Mouse (Mus musculus): Measurements from ENCODE around the gene Gm20388. TPM values are rescaled to one million over a fixed set of nuclear protein-coding genes. Genes with fewer than 3 reads are reported as not detected.

The Gm20388 gene
- polyA plus RNA-seq, 1 experiment from 2014 or later, result not detected

GRCm38 (mm10) chr8:120755306-120756297, 845.0 kb downstream of the Gm20388 start:
- Histone ChIP-seq H3K27me3 (no peaks in the 10 kb centered on the region; the same call in 1 of the 2 replicates), H3K27ac (no peak overlapping the region), H3K4me2 (no peak overlapping the region), H3K9me3 (replicated peaks) (no peaks in the 10 kb centered on the region), H3K36me3 (peaks cover 4% of the 10 kb centered on the region; the same call in 1 of the 2 replicates), H3K9ac (no peak overlapping the region), H3K4me3 (replicated peaks) (no peak overlapping the region), H3K4me1 (replicated peaks) (peaks cover 17% of the 10 kb centered on the region)
- ATAC-seq (ENCODE audit: low read depth), result no peak
- DNase-seq, result no peak
- WGBS (ENCODE audit: insufficient replicate concordance), result 65% methylated on average over 19 of the region's 19 CpGs

- no peak overlapping the region for H3K9ac ChIP-seq
- no peaks in the 10 kb centered on the region; the same call in 1 of the 2 replicates for H3K27me3 ChIP-seq
- ATAC-seq (ENCODE audit: low read depth), result no peak
- 67% methylated on average over 4 of the region's 4 CpGs for WGBS (ENCODE audit: insufficient replicate concordance)
- peaks cover 4% of the 10 kb centered on the region; the same call in 1 of the 2 replicates for H3K36me3 ChIP-seq
- no peaks in the 10 kb centered on the region for H3K9me3 ChIP-seq (replicated peaks)
- no peak overlapping the region for H3K4me3 ChIP-seq (replicated peaks)
- DNase-seq, result no peak
- no peak overlapping the region for H3K27ac ChIP-seq
- no peaks in the 10 kb centered on the region for H3K4me1 ChIP-seq (replicated peaks)
- H3K4me2 ChIP-seq, result no peak overlapping the region
These were observed 847.4 kb downstream of the Gm20388 start for GRCm38 (mm10) chr8:120758005-120758404.

DNA sequence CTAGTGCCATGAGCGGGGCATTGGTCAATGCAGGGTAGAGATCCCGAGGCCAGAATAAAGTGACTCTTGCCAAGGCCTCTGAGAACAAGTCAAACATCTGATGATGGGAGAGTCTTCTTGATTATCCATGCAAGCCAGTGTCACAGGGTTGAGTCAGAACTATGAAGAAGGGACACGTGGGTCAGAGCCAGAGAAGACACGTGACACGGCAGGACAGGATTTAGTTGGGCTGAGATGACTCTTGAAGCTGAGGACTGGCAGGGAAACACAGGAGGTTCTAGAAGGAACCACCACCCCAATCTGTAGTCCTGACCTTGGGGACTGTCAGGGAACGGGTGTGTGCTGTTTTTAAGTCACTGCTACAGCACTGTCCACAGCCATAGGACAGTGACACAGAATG, 849.2 kb downstream of the Gm20388 start:
- Histone ChIP-seq H3K4me2 (no peak overlapping the region), H3K9ac (no peak overlapping the region), H3K4me3 (replicated peaks) (no peak overlapping the region), H3K9me3 (replicated peaks) (no peaks in the 10 kb centered on the region), H3K4me1 (replicated peaks) (no peaks in the 10 kb centered on the region), H3K27me3 (no peaks in the 10 kb centered on the region; the same call in 1 of the 2 replicates), H3K27ac (no peak overlapping the region), H3K36me3 (peaks cover 4% of the 10 kb centered on the region; the same call in 1 of the 2 replicates)
- DNase-seq (no peak), ATAC-seq (ENCODE audit: low read depth) (no peak)
- 51% methylated on average over 6 of the region's 6 CpGs for WGBS (ENCODE audit: insufficient replicate concordance)

- Histone ChIP-seq H3K9me3 (replicated peaks) (no peaks in the 10 kb centered on the region), H3K4me2 (no peak overlapping the region), H3K27ac (no peak overlapping the region), H3K4me3 (replicated peaks) (no peak overlapping the region), H3K36me3 (peaks cover 4% of the 10 kb centered on the region; the same call in 1 of the 2 replicates), H3K4me1 (replicated peaks) (no peaks in the 10 kb centered on the region), H3K9ac (no peak overlapping the region), H3K27me3 (no peaks in the 10 kb centered on the region; the same call in 1 of the 2 replicates)
- 47% methylated on average over 19 of the region's 19 CpGs for WGBS (ENCODE audit: insufficient replicate concordance)
- ATAC-seq (ENCODE audit: low read depth), result no peak
- no peak for DNase-seq
These were observed 849.9 kb downstream of the Gm20388 start for GRCm38 (mm10) chr8:120760341-120761215.

DNA sequence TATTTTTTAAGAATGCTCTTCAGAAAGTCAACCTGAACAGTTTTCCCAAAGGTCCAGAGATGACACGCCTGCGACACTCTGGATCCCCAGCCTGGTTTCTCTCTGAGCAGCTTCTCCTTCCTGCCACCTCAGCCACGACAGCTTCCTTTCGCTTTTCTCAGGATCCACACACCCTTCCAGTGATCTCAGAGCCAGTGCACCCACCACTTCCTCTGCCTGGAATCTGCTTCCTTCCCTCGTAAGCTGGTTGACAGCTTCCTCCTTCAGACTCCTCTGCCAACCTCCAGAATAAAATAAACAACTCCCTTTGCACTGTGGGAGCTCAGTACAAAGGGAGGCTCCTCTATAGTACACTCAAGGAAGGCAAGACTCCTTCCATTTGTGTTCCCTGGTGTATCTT, 852.6 kb downstream of the Gm20388 start:
- Histone ChIP-seq H3K27me3 (no peaks in the 10 kb centered on the region; the same call in 1 of the 2 replicates), H3K9me3 (replicated peaks) (no peaks in the 10 kb centered on the region), H3K4me2 (no peak overlapping the region), H3K27ac (no peak overlapping the region), H3K4me1 (replicated peaks) (no peaks in the 10 kb centered on the region), H3K4me3 (replicated peaks) (no peak overlapping the region), H3K36me3 (no peaks in the 10 kb centered on the region), H3K9ac (no peak overlapping the region)
- WGBS (ENCODE audit: insufficient replicate concordance), result 14% methylated on average over 5 of the region's 5 CpGs
- DNase-seq, result no peak
- ATAC-seq (ENCODE audit: low read depth), result no peak

- no peaks in the 10 kb centered on the region for H3K36me3 ChIP-seq
- H3K9me3 ChIP-seq (replicated peaks), result no peaks in the 10 kb centered on the region
- H3K4me3 ChIP-seq (replicated peaks), result no peak overlapping the region
- no peak overlapping the region for H3K9ac ChIP-seq
- no peak overlapping the region for H3K4me2 ChIP-seq
- H3K27me3 ChIP-seq, result no peaks in the 10 kb centered on the region; the same call in 1 of the 2 replicates
- no peak overlapping the region for H3K27ac ChIP-seq
- no peak for ATAC-seq (ENCODE audit: low read depth)
- H3K4me1 ChIP-seq (replicated peaks), result no peaks in the 10 kb centered on the region; the same call in 1 of the 2 replicates
- no peak for DNase-seq
These were observed 854.0 kb downstream of the Gm20388 start for GRCm38 (mm10) chr8:120764638-120765037.

DNA sequence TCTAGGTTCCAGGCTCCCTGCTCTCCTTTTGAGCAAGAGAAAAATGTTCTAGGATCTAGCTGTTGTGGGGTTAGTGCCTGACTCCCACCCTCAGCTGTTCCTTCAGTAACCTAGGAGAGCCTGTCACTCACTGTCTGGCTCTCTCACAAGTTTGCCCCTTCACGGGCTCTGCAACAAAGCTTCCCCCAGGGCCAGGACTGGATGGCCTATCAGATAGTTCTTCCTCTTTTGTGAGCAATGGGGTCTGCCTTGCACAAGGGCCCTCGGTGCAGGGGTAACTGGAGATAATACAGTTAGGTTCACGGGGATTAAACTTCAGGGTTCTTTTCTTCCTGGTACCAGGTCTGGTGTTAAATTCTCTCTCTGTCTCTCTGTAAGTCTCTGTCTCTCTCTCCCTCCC, 856.0 kb downstream of the Gm20388 start:
- Histone ChIP-seq H3K4me2 (no peak overlapping the region), H3K4me3 (replicated peaks) (no peak overlapping the region), H3K27me3 (no peaks in the 10 kb centered on the region), H3K4me1 (replicated peaks) (no peaks in the 10 kb centered on the region; the same call in 1 of the 2 replicates), H3K9ac (no peak overlapping the region), H3K9me3 (replicated peaks) (no peaks in the 10 kb centered on the region), H3K27ac (no peak overlapping the region), H3K36me3 (no peaks in the 10 kb centered on the region)
- DNase-seq (no peak), ATAC-seq (ENCODE audit: low read depth) (no peak)
- WGBS (ENCODE audit: insufficient replicate concordance), result 5% methylated on average over 3 of the region's 3 CpGs

DNA sequence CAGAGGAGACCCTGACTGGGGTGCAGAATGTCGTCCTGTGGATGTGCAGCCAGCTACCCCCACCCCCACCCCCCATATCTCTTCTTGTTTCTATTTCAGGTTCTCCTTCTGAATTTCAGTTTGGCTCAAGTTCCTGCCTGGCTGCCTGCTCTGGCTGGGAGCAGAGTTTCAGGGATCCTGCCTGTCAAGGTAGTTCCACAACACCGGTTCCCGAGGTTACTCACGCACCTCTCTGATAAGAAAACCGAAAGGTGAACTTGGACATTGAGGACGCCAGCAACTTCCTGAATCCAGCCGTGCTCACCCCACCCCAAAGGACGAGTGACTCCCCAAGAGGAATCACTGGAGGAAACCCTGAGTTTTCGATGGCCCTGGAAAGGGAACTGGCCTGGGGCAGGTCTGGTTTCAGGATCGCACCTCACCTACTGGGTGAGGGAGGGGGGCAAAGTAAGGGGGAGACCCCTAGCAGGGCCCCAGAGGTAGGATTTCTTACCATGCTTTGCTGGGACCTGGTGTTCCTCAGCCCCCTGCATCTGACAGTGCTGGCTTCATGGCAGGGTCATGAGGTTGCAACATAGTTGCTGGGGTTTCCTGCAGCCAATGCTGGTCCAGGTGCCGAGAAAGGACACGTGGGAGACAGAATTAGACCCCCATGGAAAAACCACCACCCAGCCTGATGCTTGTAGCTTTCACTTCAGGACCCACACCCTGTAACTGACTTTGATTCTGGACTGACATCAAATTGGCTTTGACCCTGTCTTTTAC, 858.0 kb downstream of the Gm20388 start:
- DNase-seq (no peak), ATAC-seq (ENCODE audit: low read depth) (no peak)
- Histone ChIP-seq H3K27me3 (no peaks in the 10 kb centered on the region), H3K4me2 (no peak overlapping the region), H3K9me3 (replicated peaks) (no peaks in the 10 kb centered on the region), H3K27ac (no peak overlapping the region), H3K36me3 (no peaks in the 10 kb centered on the region), H3K9ac (no peak overlapping the region), H3K4me1 (replicated peaks) (no peaks in the 10 kb centered on the region; the same call in 1 of the 2 replicates), H3K4me3 (replicated peaks) (no peak overlapping the region)
- WGBS (ENCODE audit: insufficient replicate concordance), result 25% methylated on average over 12 of the region's 12 CpGs

- no peak overlapping the region for H3K27ac ChIP-seq
- no peak overlapping the region for H3K4me2 ChIP-seq
- H3K27me3 ChIP-seq, result no peaks in the 10 kb centered on the region
- no peaks in the 10 kb centered on the region for H3K4me1 ChIP-seq (replicated peaks)
- no peak overlapping the region for H3K9ac ChIP-seq
- H3K9me3 ChIP-seq (replicated peaks), result no peaks in the 10 kb centered on the region
- ATAC-seq (ENCODE audit: low read depth), result no peak
- 81% methylated on average over 10 of the region's 10 CpGs for WGBS (ENCODE audit: insufficient replicate concordance)
- H3K4me3 ChIP-seq (replicated peaks), result no peak overlapping the region
- no peak for DNase-seq
- H3K36me3 ChIP-seq, result no peaks in the 10 kb centered on the region
These were observed 866.5 kb downstream of the Gm20388 start for GRCm38 (mm10) chr8:120777184-120777583.

GRCm38 (mm10) chr8:120777732-120778131, 867.1 kb downstream of the Gm20388 start:
- H3K4me3 ChIP-seq (replicated peaks), result no peak overlapping the region
- no peaks in the 10 kb centered on the region for H3K9me3 ChIP-seq (replicated peaks)
- no peak overlapping the region for H3K27ac ChIP-seq
- no peak overlapping the region for H3K4me2 ChIP-seq
- H3K27me3 ChIP-seq, result no peaks in the 10 kb centered on the region
- 57% methylated on average over 13 of the region's 13 CpGs for WGBS (ENCODE audit: insufficient replicate concordance)
- no peaks in the 10 kb centered on the region for H3K36me3 ChIP-seq
- H3K9ac ChIP-seq, result no peak overlapping the region
- H3K4me1 ChIP-seq (replicated peaks), result no peaks in the 10 kb centered on the region
- ATAC-seq (ENCODE audit: low read depth) (no peak), DNase-seq (no peak)

All from liver, embryonic 13.5 days (tissue).